Mouse (Mus musculus) left cerebral cortex, adult 8-10 months (tissue): ENCODE measurements around the gene Mpv17l. TPM values are rescaled to one million over a fixed set of nuclear protein-coding genes. Genes with fewer than 3 reads are reported as not detected.
"Not testable (repeated sequence)": the region's sequence is repeated elsewhere in the genome, so short reads cannot be mapped to it uniquely, and the experiment has no call there.

Experiments
- DNase-seq, 2 experiments: peaks; one replicate each; pipeline ENCODE4 v3.0.0; 2022; ENCODE audit warnings: low spot score in 2 of 2
- total RNA-seq, 4 experiments: library from RNA; stranded (reverse); gene quantifications; 2 replicates each; pipeline ENCODE4 v1.2.4; 2022

Gene Mpv17l
- total RNA-seq: 10 to 100 TPM; 67.6 to 78.6 (median 74.2) TPM

DNA sequence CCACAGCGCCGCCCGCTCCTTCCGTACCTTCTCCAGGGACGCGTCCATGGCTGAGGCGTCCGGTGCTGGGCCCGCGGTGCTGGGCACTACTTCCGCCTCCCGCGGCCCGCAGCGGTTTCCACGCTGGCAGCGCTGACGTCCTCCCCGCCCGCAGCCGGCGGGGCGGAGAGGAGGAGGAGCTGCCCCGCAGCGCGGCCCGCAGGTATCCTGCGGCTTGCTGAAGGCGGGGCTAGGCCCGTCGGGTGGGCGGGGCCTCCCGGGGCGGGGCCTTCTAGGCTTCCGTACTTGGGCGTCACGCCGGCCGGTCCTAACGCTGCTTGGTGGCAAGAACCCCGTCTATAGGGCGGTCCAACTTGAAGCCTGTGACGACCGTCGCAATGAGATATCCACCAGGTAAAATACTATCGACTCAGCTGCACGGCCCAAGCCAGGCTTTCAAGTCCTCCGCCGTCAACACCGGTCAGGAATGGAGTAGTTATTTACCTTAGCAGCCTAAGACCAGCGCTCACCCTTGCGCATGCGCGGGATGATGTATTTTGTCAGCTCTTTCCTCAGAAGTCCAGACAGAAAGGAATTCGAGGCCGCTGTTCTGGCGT, at the start of gene Mpv17l, which contains the start of gene Pdxdc1:
Gene Mpv17l, plus strand, starts transcription at position 274 of the 596 bp plus-strand sequence.
Gene Pdxdc1, minus strand, starts transcription at position 244 of the 596 bp plus-strand sequence.
- DNase-seq: peak; percentile 97

DNA sequence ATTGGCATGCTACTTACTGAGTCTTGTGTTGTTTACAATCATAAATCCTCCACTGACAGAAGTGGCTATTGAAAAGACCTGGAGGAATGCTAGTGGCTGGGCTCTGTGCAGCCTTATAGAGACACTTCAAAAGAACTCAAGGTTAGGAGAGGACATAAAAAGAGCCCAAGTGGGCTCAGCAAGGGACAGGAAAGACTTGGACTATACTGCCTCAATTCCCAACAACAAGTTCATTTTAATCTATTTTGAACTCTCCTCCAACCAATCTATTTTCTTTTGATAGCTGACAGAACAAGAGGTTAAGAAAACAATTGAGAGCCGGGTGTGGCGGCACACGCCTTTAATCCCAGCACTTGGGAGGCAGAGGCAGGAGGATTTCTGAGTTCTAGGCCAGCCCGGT, 49.1 kb upstream of the Mpv17l start:
- no peak for DNase-seq

DNA sequence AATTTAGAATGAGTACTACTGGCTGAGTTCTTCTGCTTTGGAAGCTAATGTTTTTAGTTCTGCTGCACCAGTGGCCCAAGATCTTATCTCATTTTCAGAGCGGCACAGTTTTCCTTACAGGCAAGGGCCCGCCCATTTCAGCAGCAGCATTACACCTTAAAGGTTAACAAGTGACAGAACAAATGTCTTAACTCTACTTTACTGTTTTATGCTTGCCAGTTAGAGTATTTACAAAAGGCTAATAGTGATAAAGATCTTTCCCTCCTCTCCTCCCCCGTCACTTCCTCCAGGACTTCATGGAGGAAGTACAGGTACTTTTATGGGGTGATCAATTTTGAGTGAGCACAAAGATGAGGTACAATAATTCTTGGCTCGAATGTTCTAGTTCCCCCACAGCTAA, 36.9 kb upstream of the Mpv17l start:
- no peak for DNase-seq

DNA sequence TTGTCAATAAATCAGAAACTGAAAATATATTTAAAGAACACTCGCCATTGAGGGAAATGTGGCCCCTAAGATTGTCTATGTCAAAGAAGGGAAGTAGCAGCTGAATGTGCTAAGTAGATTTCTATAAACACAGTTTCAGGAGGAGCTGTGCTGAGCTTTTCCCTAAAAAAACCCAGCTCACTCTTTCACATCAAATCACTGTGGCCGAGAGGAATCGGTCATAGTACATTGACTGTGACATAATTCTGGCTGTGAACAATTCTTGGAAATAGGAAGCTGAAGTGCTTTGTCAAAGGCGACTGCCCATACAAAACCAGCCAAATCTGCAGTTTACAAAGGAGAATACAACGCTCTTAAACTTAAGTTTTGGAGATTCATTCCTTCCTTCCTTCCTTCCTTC, 36.3 kb upstream of the Mpv17l start:
- DNase-seq: no peak

DNA sequence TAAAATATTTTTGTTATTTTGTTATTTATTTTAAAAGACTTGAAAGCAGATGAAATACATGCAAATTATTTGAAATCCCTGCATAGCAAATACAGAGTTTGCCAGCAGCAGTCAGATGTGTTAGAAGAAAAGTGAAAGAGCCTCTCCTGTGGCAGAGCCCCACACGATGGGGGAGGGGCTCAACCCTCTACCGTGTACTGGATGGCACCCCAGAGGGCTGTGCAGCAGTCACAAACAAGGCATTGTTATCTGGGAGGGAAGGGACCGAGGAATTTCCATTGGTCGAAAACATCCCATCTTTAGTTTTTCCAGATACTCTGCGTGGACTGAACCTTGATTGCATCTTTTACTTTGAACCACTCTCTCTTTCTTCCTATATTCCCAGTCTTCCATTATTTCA, 35.6 kb upstream of the Mpv17l start:
- peak in 1 of 2 experiments; percentile 50 for DNase-seq

DNA sequence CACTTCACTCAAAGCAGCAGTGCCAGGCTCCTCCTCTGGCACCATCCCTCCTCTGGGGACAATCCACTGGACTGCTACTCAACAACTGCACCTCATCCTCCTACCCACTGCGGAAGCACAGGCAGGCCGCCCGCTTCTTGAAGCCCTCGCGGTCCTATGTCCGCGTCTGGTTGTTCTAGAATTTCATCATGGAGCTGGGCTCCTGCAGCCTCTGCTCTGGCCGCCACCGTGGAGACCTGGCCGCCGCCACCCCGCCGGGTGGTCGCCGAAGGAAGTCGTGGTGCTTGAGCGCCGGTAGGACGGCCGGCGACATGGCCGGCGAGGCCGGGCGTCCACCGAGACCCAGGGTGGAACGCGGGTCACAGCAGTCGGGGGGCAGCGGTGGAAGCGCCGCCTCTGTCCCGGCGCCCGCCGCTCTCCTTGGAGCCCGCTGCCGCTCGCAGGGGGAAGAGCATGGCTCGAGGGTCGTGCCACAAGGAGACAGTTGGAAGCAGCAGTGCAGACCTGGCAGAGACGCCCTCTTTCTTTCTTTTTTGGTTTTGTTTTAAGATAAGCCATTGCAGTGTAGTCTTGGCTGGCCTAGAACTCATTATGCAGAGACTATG, 34.9 kb upstream of the Mpv17l start:
- no peak for DNase-seq

DNA sequence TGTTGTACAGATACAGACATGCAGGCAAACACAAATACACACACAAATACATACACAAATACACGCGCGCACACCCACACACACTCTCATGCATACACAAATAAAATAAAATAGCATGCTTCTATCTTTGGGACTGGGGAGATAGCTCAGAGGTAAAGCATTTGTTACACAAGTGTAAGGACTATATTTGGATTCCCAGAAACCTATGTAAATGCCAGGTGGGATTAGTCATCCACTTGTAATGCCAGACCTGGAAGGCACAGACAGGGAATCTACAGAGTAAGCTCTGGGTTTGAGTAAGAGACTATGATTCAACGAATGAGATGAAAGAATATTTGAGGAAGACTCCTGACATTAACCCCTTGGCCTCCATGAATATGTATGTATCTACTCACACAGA, 27.5 kb upstream of the Mpv17l start:
- DNase-seq: peak in 1 of 2 experiments; percentile 47

DNA sequence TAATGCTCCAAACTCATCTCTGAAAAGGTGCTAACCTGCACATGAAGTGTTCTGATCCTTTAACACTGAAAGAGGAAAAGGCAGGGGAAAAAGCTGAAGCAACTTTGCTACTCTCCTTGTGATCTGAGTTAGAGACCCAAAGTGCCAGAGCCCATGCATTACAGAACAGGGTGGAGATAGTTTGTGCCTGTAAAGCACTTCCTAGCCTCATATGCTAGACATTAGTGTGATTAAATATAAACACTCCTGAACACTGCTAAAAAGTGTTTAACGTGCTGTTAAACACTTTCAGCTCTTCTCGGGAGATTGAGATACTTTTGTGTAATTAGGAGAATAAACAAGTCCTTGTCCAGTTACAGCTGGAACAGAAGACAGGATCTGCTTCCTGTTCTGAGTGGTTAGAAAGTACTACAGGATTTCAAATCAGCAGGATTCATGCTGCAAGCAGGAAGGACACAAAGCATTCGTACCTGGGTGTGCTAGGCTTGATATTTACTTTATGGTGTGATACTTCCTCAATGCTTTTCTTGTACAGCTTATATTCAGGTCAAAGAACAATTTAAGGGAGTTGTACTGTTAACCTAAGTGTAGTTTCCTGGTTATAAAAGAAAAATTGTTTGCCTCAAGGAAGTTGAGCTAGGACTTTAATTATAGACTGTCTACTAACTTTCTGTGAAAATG, 19.7 kb upstream of the Mpv17l start:
- DNase-seq: no peak

DNA sequence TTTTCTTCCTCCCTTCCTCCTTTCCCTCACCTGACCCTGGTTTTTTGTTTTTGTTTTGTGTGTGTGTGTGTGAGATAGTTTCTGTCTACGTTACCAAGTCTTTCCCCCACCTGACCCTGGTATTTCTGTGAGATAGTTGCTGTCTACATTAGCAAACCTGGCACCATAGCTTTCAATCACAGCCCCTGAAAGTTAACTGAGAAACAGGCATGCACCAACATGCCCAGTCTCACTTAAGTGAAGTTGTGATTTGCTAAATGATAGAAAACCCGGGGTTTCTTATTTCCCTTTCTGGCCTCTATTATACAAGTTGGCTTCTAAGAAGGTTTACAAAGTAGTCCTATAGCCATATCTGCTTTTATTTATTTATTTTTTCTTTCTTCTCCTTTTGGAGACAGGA, 12.5 kb upstream of the Mpv17l start:
- no peak for DNase-seq

DNA sequence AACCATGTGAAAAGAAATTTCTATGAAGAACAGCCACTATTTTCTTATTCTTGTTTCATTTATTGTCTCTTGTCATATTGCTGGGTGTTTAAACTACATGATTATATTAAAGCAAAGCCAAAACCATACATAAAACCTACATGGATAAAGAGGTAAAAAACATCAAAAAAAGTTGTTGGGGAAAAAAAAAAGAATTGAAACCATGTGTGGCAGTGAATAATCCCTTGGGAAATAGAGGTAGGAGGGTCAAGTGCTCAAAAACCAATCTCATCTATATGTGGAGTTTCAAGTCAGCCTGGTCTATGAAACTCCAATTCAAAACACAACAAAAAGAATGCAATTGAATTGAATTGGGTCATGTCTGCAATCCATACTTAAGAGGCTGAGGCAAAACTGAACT, 10.1 kb upstream of the Mpv17l start:
- DNase-seq: no peak

DNA sequence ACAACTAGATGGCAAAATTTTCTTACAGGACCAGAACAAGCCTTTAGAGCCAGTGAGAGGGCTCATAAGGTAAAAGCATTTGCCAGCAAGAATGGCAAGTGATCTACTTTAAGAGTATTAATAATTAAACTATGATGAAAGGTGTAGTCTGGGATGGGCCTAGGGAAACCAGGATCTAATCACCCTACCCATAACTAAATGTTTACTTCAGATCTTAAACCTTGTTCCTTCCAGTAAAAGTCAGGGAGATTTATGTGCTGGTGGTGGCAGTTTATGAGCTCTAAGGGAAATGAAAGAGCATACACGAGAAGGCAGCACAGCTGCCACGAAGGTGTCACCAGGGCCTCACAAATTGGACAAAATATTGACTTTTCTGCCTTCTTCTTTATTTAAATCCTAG, 8.9 kb upstream of the Mpv17l start:
- DNase-seq: no peak

DNA sequence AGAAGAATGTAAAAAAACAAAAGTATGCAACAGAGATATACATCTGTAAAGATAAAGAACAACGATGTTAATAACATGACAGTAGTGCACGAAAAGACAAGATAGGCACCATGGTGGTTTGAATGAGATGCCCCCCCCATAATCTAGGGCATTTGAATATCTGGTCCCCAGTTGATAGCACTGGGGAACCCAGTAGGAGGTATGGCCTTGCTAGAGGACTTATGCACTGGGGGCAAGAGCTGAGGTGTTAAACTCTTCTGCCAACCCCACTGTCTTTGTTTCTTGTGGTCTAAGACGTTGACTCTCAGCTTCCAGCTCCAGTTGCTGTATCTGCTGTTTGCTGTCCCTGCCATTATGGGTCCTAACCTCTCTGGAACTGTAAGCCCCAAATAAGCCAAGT, 7.2 kb upstream of the Mpv17l start:
- DNase-seq: no peak

DNA sequence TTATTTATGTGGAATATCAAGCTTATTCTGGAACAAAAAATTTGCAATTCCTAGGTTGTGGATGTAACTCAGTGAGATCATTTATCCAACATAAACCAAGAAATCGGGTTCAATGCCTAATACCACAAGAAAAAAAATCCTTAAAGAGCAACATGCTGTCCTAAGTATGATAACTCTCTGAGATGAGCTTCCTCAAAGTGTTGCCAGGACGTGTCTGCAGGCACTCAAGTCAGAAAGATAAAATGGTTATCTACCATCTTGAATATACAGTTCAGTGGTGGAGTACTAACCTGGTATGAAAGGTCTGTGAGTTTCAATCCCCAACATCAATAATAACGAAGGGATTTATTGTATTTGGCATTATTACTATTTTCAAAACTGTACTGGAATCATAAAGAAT, 6.6 kb upstream of the Mpv17l start:
- DNase-seq: no peak

DNA sequence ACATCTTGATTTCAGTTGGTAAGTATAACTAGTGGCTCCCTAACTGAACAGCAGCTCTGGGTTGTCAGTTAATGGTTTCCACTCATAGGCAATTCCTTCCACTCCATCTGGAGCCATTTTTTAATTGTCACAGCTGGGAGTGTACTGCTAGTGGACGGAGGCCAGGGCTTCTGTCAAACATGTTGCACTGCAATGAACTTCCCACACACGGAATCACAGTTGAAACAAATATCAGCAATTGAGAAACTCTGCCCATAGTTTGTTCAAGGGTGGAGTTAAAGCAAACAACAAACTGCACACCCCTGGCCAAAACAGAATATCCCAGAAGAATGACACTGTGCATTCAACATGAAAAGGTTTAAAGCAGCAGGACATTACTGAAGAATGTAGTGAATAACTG, 4.0 kb upstream of the Mpv17l start:
- DNase-seq: no peak

DNA sequence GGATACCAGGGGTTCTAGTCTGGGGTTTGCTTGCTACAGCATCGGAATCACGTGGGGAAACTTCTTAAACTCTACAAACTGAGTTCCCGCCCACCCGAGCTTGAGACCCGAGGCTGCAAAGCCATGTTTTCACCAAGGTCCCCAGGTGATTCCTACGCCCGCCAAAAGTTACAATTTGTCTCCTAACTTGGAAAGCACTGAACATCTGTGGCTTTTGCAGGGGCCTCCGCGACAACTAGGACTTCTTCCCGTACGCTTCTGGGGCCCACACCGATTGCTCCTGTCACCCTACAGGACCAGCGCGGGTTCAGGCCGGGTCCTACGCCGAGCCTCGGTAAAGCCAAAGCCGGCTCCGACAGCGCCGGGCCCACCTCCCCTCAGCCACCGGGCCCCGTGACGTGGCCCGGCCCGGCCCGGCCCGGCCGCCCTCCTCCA, 547 bp upstream of the Mpv17l start:
- peak in 1 of 2 experiments; percentile 15 for DNase-seq

DNA sequence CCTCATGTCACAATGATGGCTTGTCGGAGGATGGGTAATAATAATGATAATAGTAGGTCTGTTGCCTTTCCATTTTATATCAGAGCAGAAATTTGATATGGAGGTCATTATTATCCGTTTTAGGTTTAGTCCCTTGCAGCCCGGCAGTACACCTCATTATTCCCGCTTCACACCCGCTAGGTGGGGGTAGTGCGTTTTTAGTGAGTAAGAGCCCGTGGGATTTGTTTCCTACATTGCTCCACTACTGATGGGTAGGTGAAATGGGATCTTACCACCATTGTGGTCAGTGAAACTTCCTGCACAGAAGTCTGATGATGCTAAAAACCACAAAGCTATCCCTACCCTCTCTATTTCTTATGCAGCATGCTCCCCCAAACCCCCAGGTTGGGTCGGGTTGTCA, 527 bp downstream of the Mpv17l start:
- DNase-seq: peak in 1 of 2 experiments; percentile 74

DNA sequence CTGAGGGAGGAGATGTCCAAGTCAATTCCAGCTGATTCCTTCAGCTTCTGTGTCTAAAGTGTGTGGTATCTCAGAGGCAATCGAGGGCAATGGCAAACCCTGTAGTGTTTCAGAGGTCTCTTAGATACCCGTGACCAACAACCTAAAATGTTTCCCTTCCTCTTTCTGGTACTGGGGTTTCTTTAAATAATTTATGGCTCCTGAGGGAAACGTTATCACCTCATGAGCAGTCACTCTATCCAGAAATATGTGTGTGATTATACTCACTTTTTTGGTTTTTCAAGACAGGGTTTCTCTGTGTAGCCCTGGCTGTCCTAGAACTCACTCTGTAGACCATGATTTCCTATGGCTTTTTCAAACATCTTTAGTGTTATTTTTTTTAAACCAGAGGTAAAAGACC, 4.3 kb downstream of the Mpv17l start:
- DNase-seq: no peak

DNA sequence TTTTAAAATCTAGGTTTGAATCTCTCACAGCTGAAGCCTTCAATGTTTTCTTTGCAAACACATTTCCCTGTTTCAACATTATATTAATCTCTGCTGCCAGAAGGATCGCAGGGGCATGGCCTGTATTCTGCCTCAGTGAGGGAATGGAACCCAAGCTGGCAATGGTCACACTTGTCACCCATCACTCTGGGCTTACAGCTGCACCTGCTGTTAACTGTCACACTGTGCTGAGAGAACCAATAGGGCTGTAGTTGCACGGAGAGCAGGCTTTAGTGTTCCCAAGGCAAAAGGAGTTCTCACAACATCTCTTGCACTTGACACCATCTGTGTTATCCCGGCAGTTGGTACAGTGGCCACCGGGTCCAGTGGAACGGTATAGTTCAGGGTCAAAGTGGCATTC, 17.1 kb downstream of the Mpv17l start:
- no peak for DNase-seq

DNA sequence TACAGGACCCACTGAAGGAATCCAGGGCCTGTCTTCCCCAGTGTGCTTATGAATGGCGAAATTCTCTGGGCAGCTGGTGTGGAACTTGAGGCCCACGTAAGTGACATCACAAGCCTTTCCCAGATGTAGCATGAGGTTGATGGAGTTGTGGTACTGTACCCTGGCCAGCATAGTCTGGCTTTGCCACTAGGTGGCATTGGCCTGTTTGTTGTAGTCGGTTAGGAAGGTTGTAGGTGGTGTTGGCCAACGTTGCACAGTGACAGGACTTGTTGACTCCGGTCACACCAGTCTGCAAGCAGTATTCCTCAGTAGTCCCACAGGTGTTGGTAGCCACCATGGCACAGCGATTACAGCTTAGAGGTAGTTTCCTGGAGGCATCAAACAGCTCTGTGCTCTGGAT, 18.1 kb downstream of the Mpv17l start:
- no peak for DNase-seq

DNA sequence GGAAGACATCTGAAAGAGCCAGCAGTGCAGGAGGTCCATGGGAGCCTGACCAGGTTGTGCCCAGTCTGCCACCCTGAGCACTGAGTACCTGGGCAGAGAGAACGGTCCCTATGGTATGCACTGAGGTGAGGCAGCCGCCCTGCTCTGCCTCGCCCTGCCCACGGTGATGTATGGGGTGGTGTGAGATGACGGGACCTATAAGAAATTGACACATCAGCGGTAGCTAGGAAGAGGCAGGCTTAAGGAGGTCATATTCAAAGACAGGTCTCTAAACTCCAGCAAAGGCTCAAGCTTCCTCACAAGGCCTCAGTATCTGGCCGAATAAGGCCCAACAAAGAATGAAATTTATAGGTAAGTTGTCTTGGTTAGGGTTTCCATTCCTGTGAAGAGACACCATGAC, 18.8 kb downstream of the Mpv17l start:
- DNase-seq: no peak

DNA sequence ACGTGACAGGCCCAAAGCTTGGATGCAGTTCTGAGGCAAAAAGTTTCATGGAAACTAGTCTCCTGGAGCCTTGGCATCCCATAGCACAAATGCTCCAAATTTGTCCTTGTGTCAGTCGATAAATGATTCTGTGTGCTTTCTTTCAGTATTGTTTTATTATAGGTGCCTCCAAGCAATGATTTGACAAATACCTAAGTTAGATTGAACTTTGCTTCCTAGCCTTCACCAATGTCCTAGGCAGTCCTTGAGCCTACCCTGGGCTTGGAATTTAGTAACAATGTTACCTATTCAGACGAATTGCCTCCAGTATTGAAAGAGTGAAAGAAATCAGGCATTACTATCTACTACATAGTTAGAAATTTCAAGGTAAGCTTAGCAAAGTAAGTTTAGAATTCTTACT, 19.5 kb downstream of the Mpv17l start:
- DNase-seq: not testable (repeated sequence)

DNA sequence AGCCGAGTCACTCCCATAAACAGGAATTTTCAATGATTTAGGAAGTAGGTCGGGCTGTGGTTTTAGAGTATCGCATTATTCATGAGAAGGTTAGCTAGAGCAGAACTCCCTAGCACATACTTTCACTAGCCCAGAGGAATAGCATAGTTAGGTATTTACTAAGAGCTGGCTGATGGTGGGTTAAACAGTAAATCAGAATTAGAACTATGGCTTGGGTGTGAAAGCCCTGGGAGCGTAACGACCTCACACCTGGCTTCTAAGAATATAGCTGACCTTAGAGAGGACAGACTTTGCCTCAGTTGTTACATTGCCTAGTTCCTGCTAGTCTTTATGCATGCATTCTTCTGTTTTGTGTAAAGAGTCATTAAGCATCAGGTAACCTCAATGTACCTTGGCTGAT, 20.0 kb downstream of the Mpv17l start:
- not testable (repeated sequence) for DNase-seq
